ENCODE assay signal across 11 mouse cellular contexts in genomic region chr2:72093402-72094037, GRCm38 (mm10).
DNase-seq lines count a peak whose midpoint lies in the region; ATAC-seq and TF ChIP-seq lines count a peak whose summit lies in the region.
"Had no signal": no experiment of that assay in that cellular context is flagged by ENCODE, and none has a peak within 500 bp of the region (broad histone marks: within the 10 kb centered on the region; RNA-seq: fewer than 3 reads in every experiment).

No protein-coding gene starts in this region.

- H3K27ac ChIP-seq in forebrain, embryonic 15.5 days (replicated peaks), result 0 out of 2 replicates have a peak overlapping the region, but pooled peaks have one; percentile 16
- no peak overlapping the region for H3K27ac ChIP-seq in forebrain, embryonic 11.5 days (ENCODE audit: low read depth, low read length)
- H3K27ac ChIP-seq in lung, embryonic 14.5 days (ENCODE audit: low read depth), result peak overlapping the region; percentile 47
- peak overlapping the region; percentile 38; the same call in 1 of the 2 replicates for H3K27ac ChIP-seq in hindbrain, embryonic 14.5 days
- peak overlapping the region; percentile 88 for H3K27ac ChIP-seq in neural tube, embryonic 13.5 days (replicated peaks)

- no peak for TF ChIP-seq CTCF in lung, embryonic 14.5 days (IDR thresholded peaks at IDR 0.05; ENCODE audit: low read depth)

- H3K36me3 ChIP-seq in forebrain, embryonic 15.5 days, result no peaks in the 10 kb centered on the region
- no peaks in the 10 kb centered on the region for H3K36me3 ChIP-seq in forebrain, embryonic 11.5 days (ENCODE audit: control insufficient read depth, insufficient read depth, low read length)
- H3K36me3 ChIP-seq in lung, embryonic 14.5 days (ENCODE audit: insufficient read depth), result no peaks in the 10 kb centered on the region
- no peaks in the 10 kb centered on the region for H3K36me3 ChIP-seq in hindbrain, embryonic 14.5 days (replicated peaks; ENCODE audit: control insufficient read depth, insufficient read depth)
- H3K36me3 ChIP-seq in neural tube, embryonic 13.5 days, result no peaks in the 10 kb centered on the region
- H3K36me3 ChIP-seq: G1E had no signal

- H3K4me3 ChIP-seq in forebrain, embryonic 15.5 days, result no peak overlapping the region
- H3K4me3 ChIP-seq in forebrain, embryonic 11.5 days (ENCODE audit: low read depth, low read length), result no peak overlapping the region
- no peak overlapping the region for H3K4me3 ChIP-seq in lung, embryonic 14.5 days (ENCODE audit: low read depth, low read length)
- H3K4me3 ChIP-seq in hindbrain, embryonic 14.5 days (replicated peaks; ENCODE audit: low read length), result no peak overlapping the region
- H3K4me3 ChIP-seq in neural tube, embryonic 13.5 days, result peak overlapping the region; percentile 33

- H3K4me1 ChIP-seq in forebrain, embryonic 15.5 days, result peaks cover 24% of the 10 kb centered on the region
- H3K4me1 ChIP-seq in forebrain, embryonic 11.5 days (replicated peaks; ENCODE audit: control insufficient read depth, insufficient read depth, low read length), result no peaks in the 10 kb centered on the region
- peaks cover 13% of the 10 kb centered on the region for H3K4me1 ChIP-seq in lung, embryonic 14.5 days (ENCODE audit: insufficient read depth)
- H3K4me1 ChIP-seq in hindbrain, embryonic 14.5 days (replicated peaks; ENCODE audit: control insufficient read depth, insufficient read depth, low read length), result peaks cover 32% of the 10 kb centered on the region
- H3K4me1 ChIP-seq in neural tube, embryonic 13.5 days (replicated peaks), result peaks cover 38% of the 10 kb centered on the region

- no peak overlapping the region for H3K9ac ChIP-seq in forebrain, embryonic 15.5 days (replicated peaks)
- no peak overlapping the region for H3K9ac ChIP-seq in forebrain, embryonic 11.5 days (ENCODE audit: low read length)
- H3K9ac ChIP-seq in lung, embryonic 14.5 days, result no peak overlapping the region
- H3K9ac ChIP-seq in hindbrain, embryonic 14.5 days, result no peak overlapping the region
- H3K9ac ChIP-seq in neural tube, embryonic 13.5 days, result peak overlapping the region; percentile 55

- ATAC-seq in forebrain, embryonic 15.5 days (replicated peaks), result no peak
- ATAC-seq in forebrain, embryonic 11.5 days (replicated peaks; ENCODE audit: low FRiP score), result no peak
- no peak for ATAC-seq in lung, embryonic 14.5 days (ENCODE audit: insufficient read depth)
- ATAC-seq in hindbrain, embryonic 14.5 days (ENCODE audit: low FRiP score), result no peak
- peak; percentile 74 for ATAC-seq in neural tube, embryonic 13.5 days (ENCODE audit: low read depth)
- no peak for ATAC-seq in megakaryocyte, adult 5-6 weeks (ENCODE audit: poor library complexity, severe bottlenecking)

- H3K27me3 ChIP-seq in forebrain, embryonic 15.5 days, result no peaks in the 10 kb centered on the region
- no peaks in the 10 kb centered on the region for H3K27me3 ChIP-seq in forebrain, embryonic 11.5 days (ENCODE audit: control insufficient read depth, insufficient read depth, low read length)
- no peaks in the 10 kb centered on the region for H3K27me3 ChIP-seq in lung, embryonic 14.5 days (ENCODE audit: insufficient read depth, low read length)
- H3K27me3 ChIP-seq in hindbrain, embryonic 14.5 days (ENCODE audit: control insufficient read depth, insufficient read depth, low read length), result no peaks in the 10 kb centered on the region
- H3K27me3 ChIP-seq in neural tube, embryonic 13.5 days, result no peaks in the 10 kb centered on the region

- 66% methylated on average over 20 of the region's 20 CpGs for WGBS in forebrain, embryonic 15.5 days
- 81% methylated on average over 20 of the region's 20 CpGs for WGBS in forebrain, embryonic 11.5 days
- WGBS in lung, embryonic 14.5 days, result 62% methylated on average over 20 of the region's 20 CpGs
- 56% methylated on average over 20 of the region's 20 CpGs for WGBS in hindbrain, embryonic 14.5 days
- 11% methylated on average over 20 of the region's 20 CpGs for WGBS in neural tube, embryonic 13.5 days

- DNase-seq in forebrain, embryonic 11.5 days (ENCODE audit: low spot score), result no peak
- peak; percentile 56 for DNase-seq in lung, embryonic 14.5 days
- DNase-seq in lung, postnatal 4 days, result no peak
- DNase-seq in hindbrain, embryonic 14.5 days (ENCODE audit: low spot score), result no peak
- no peak for DNase-seq in urinary bladder, postnatal 14 days (ENCODE audit: low spot score)
- DNase-seq: heart, postnatal 36 days; spleen, adult 18-20 months had no signal

- no peaks in the 10 kb centered on the region for H3K9me3 ChIP-seq in forebrain, embryonic 15.5 days
- H3K9me3 ChIP-seq in forebrain, embryonic 11.5 days (ENCODE audit: control insufficient read depth, low read length), result no peaks in the 10 kb centered on the region
- no peaks in the 10 kb centered on the region for H3K9me3 ChIP-seq in lung, embryonic 14.5 days (ENCODE audit: low read depth, low read length)
- no peaks in the 10 kb centered on the region for H3K9me3 ChIP-seq in hindbrain, embryonic 14.5 days (ENCODE audit: control insufficient read depth, low read length)
- no peaks in the 10 kb centered on the region for H3K9me3 ChIP-seq in neural tube, embryonic 13.5 days
- H3K9me3 ChIP-seq: G1E had no signal

- no peak overlapping the region for H3K4me2 ChIP-seq in forebrain, embryonic 15.5 days (replicated peaks)
- no peak overlapping the region for H3K4me2 ChIP-seq in forebrain, embryonic 11.5 days (ENCODE audit: low read depth, low read length, severe bottlenecking)
- no peak overlapping the region; the same call in 1 of the 2 replicates for H3K4me2 ChIP-seq in lung, embryonic 14.5 days
- H3K4me2 ChIP-seq in hindbrain, embryonic 14.5 days (replicated peaks), result peak overlapping the region; percentile 29
- H3K4me2 ChIP-seq in neural tube, embryonic 13.5 days, result peak overlapping the region; percentile 49

Comparison
In these comparisons a context has a peak if more than half of its experiments do, and no peak if none do; other contexts are left out.
1. H3K4me2 ChIP-seq: peak in hindbrain, embryonic 14.5 days (single experiment) and neural tube, embryonic 13.5 days (single experiment); none in forebrain, embryonic 15.5 days (single experiment), forebrain, embryonic 11.5 days (single experiment) and lung, embryonic 14.5 days (single experiment).